Mouse (Mus musculus) CH12.LX (cell line): ENCODE measurements at regions not wholly inside any gene's neighbourhood (a gene's known extent, or its start where the extent isn't known, plus 50 kb on each side); places are given as distances from the start of the nearest gene placed in this dataset.

Experiments
- DNase-seq: peaks from one replicate; pipeline ENCODE4 v3.0.0-alpha.2; 2013; ENCODE audit errors: extremely low read depth
- H3K27ac ChIP-seq: 2 replicates; pipeline ENCODE4 v1.5.1; 2012; ENCODE audit warnings: low read depth, mild to moderate bottlenecking, control low read depth, moderate library complexity; ENCODE audit not compliant: insufficient read depth
- H3K27me3 ChIP-seq: replicated peaks from 2 replicates; pipeline ENCODE3; 2012; ENCODE audit warnings: inconsistent platforms
- H3K36me3 ChIP-seq, 2 experiments: replicated peaks in 1 of 2; 2 replicates each; pipeline versions ENCODE3 to v1.6.1; 2012; ENCODE audit warnings: inconsistent platforms in 1 of 2, low read length in 1 of 2, mild to moderate bottlenecking in 1 of 2, mixed read lengths in 1 of 2, moderate library complexity in 1 of 2; ENCODE audit not compliant: control insufficient read depth in 1 of 2, insufficient read depth in 1 of 2
- H3K4me1 ChIP-seq, 2 experiments: 2 replicates each; pipeline ENCODE4 v1.6.1; 2012; ENCODE audit warnings: inconsistent platforms in 1 of 2, moderate library complexity in 1 of 2; ENCODE audit not compliant: insufficient read depth in 2 of 2, control insufficient read depth in 1 of 2
- H3K4me2 ChIP-seq: 2 replicates; pipeline ENCODE4 v1.6.1; 2012; ENCODE audit warnings: low read depth, mild to moderate bottlenecking, control low read depth; ENCODE audit not compliant: poor library complexity, insufficient read depth, severe bottlenecking
- H3K4me3 ChIP-seq, 3 experiments: fragments of 150-350 bp in 1 of 3; sonication (generic) in 1 of 3; replicated peaks in 1 of 3; 2 replicates each; pipeline versions ENCODE3 to v1.5.1; 2011 to 2012; ENCODE audit warnings: low read depth in 2 of 3, low read length in 2 of 3, mild to moderate bottlenecking in 2 of 3, moderate library complexity in 2 of 3, control low read depth in 1 of 3, improper control_type of control experiment in 1 of 3, inconsistent platforms in 1 of 3, mixed read lengths in 1 of 3; ENCODE audit not compliant: poor library complexity in 1 of 3
- H3K79me2 ChIP-seq: replicated peaks from 2 replicates; pipeline ENCODE4 v1.6.1; 2012; ENCODE audit warnings: mild to moderate bottlenecking, moderate library complexity; ENCODE audit not compliant: control insufficient read depth, poor library complexity, insufficient read depth, severe bottlenecking; ENCODE audit errors: extremely low read depth
- H3K9ac ChIP-seq: 2 replicates; pipeline ENCODE4 v1.6.1; 2012; ENCODE audit warnings: low read depth, mild to moderate bottlenecking, control low read depth, moderate library complexity; ENCODE audit not compliant: insufficient read depth
- H3K9me3 ChIP-seq: replicated peaks from 2 replicates; pipeline ENCODE3; 2012; ENCODE audit warnings: low read length, inconsistent platforms, mixed read lengths
- BHLHE40 ChIP-seq: IDR thresholded peaks from 2 replicates; pipeline ENCODE4 v1.6.1; 2011; ENCODE audit warnings: mild to moderate bottlenecking, low read depth, low read length, improper control_type of control experiment
- CHD2 ChIP-seq: IDR thresholded peaks from 2 replicates; pipeline ENCODE4 v1.6.1; 2011; ENCODE audit warnings: low read length, improper control_type of control experiment
- CTCF ChIP-seq, 2 experiments: IDR thresholded peaks in 1 of 2; conservative IDR thresholded peaks in 1 of 2; 2 replicates each; pipeline ENCODE4 v1.5.1; 2011 to 2012; ENCODE audit warnings: low read depth in 2 of 2, low read length in 2 of 2, improper control_type of control experiment in 1 of 2, inconsistent platforms in 1 of 2, mild to moderate bottlenecking in 1 of 2, moderate library complexity in 1 of 2
- ELF1 ChIP-seq: IDR thresholded peaks from 2 replicates; pipeline ENCODE4 v1.6.1; 2014; ENCODE audit warnings: low read depth, mild to moderate bottlenecking, inconsistent platforms, low read length, improper control_type of control experiment
- EP300 ChIP-seq: IDR thresholded peaks from 2 replicates; pipeline ENCODE4 v1.6.1; 2011; ENCODE audit warnings: low read length, improper control_type of control experiment
- ETS1 ChIP-seq: conservative IDR thresholded peaks from 2 replicates; pipeline ENCODE4 v1.6.1; 2012; ENCODE audit warnings: low read depth, mild to moderate bottlenecking, inconsistent platforms, low read length, improper control_type of control experiment, moderate library complexity
- JUN ChIP-seq: IDR thresholded peaks from 2 replicates; pipeline ENCODE4 v1.6.1; 2011; ENCODE audit warnings: low read depth, mild to moderate bottlenecking, low read length, improper control_type of control experiment, moderate library complexity; ENCODE audit not compliant: insufficient read depth
- KAT2A ChIP-seq: IDR thresholded peaks from 2 replicates; pipeline ENCODE4 v1.6.1; 2012; ENCODE audit warnings: low read length, improper control_type of control experiment, inconsistent platforms; ENCODE audit not compliant: insufficient replicate concordance
- MAFK ChIP-seq: IDR thresholded peaks from 2 replicates; pipeline ENCODE4 v1.6.1; 2011; ENCODE audit warnings: low read length, improper control_type of control experiment; ENCODE audit not compliant: insufficient replicate concordance
- MAX ChIP-seq: IDR thresholded peaks from 2 replicates; pipeline ENCODE4 v1.6.1; 2011; ENCODE audit warnings: low read length, improper control_type of control experiment
- MYC ChIP-seq: IDR thresholded peaks from 2 replicates; pipeline ENCODE4 v1.6.1; 2011; ENCODE audit warnings: low read depth, mild to moderate bottlenecking, improper control_type of control experiment, low read length
- RAD21 ChIP-seq: IDR thresholded peaks from 2 replicates; pipeline ENCODE4 v1.6.1; 2011; ENCODE audit warnings: low read depth, mild to moderate bottlenecking, low read length, improper control_type of control experiment, moderate library complexity
- SMC3 ChIP-seq: IDR thresholded peaks from 2 replicates; pipeline ENCODE4 v1.6.1; 2011; ENCODE audit warnings: low read depth, low read length, improper control_type of control experiment
- TBP ChIP-seq: conservative IDR thresholded peaks from 2 replicates; pipeline ENCODE4 v1.6.1; 2011; ENCODE audit warnings: low read depth, low read length, improper control_type of control experiment
- TCF12 ChIP-seq: IDR thresholded peaks from 2 replicates; pipeline ENCODE4 v1.6.1; 2014; ENCODE audit warnings: low read depth, mild to moderate bottlenecking, inconsistent platforms, low read length, improper control_type of control experiment
- USF2 ChIP-seq: conservative IDR thresholded peaks from 2 replicates; pipeline ENCODE4 v1.6.1; 2011; ENCODE audit warnings: low read depth, low read length, improper control_type of control experiment
- ZNF384 ChIP-seq: IDR thresholded peaks from 2 replicates; pipeline ENCODE4 v1.6.1; 2012; ENCODE audit warnings: low read depth, low read length, improper control_type of control experiment, inconsistent platforms
- dilution Hi-C: fragments of 300-500 bp; cut with MboI; formaldehyde crosslinking; loops from 2 replicates; pipeline ENCODE4 v1.14.3; 2020; ENCODE audit warnings: low sequenced_read_pairs; ENCODE audit not compliant: extremely low pct_unique_long_range_greater_than_20kb, extremely low pct_ligation_motif_present
- in situ Hi-C: fragments of 300-500 bp; cut with MboI; formaldehyde crosslinking; loops from 3 replicates; pipeline ENCODE4 v1.14.3; 2019; ENCODE audit warnings: low sequenced_read_pairs, low pct_ligation_motif_present, low pct_unique_long_range_greater_than_20kb, mixed read lengths

DNA sequence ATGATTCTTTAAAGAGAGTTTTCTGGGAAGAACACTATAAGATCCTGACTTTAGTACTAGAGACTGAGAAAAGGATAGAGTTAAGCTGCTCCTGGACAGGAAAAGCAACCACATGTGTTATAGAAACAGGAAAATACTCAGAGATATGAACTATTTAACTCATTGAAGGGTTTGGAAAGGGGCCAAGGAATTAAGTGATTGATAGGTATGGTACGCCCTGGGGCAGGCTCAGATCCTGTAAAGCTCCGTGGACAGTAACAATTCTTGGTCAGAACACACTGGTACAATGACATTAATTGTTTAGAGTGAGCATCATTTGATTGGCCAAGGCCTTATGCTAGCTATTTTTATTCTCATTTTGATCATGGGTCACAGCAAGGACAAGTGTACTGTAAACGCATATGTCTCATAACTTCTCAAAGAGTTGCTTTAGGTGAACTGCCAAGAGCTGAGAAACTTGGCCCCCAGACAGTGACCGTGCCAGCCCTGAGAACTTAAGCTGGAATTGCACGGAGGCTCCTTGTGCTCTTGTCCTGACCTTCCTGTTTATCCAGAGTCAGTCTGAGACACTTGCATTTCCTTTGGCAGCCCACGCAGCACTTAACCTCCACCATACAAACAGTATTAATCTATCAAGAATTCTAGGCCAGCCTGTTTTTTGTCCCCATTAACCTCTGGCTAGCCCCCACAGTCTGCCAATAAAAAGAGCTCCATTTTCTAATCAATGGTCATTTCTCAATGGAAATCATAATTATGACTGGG is 210.5 kb upstream of the Fbxl4 start:
- Histone ChIP-seq H3K9ac (no peak overlapping the region), H3K4me3 (no peak overlapping the region), H3K79me2 (no peaks in the 10 kb centered on the region), H3K27ac (no peak overlapping the region), H3K36me3 (no peaks in the 10 kb centered on the region), H3K4me1 (no peaks in the 10 kb centered on the region), H3K27me3 (no peaks in the 10 kb centered on the region), H3K4me2 (no peak overlapping the region), H3K9me3 (no peaks in the 10 kb centered on the region)
- dilution Hi-C loops = no loop called here
- no peak for TF ChIP-seq RAD21
- DNase-seq = no peak
- in situ Hi-C loops = no loop called here

- H3K36me3 ChIP-seq = no peaks in the 10 kb centered on the region
- no peak overlapping the region for H3K4me3 ChIP-seq
- no peaks in the 10 kb centered on the region for H3K79me2 ChIP-seq
- no peak for DNase-seq
- peaks cover 7 to 25% of the 10 kb centered on the region in 2 experiments; a peak in 3 of 4 replicates for H3K4me1 ChIP-seq
- TF ChIP-seq KAT2A = no peak
- TF ChIP-seq ELF1 = no peak
- no peak for TF ChIP-seq CHD2
- TF ChIP-seq TCF12 = no peak
- no peak for TF ChIP-seq ETS1
- no peak for TF ChIP-seq CTCF (conservative IDR thresholded peaks at IDR 0.05 in 1 of 2, IDR thresholded peaks at IDR 0.05 in 1 of 2; ENCODE audit: low read depth in 2 of 2, low read length in 2 of 2)
- TF ChIP-seq USF2 = no peak
- no peak for TF ChIP-seq JUN
- TF ChIP-seq SMC3 = no peak
- no peak overlapping the region for H3K4me2 ChIP-seq
- H3K9me3 ChIP-seq = no peaks in the 10 kb centered on the region
- no peaks in the 10 kb centered on the region for H3K27me3 ChIP-seq
- no peak overlapping the region for H3K9ac ChIP-seq
- dilution Hi-C loops (no loop called here), in situ Hi-C loops (no loop called here)
- H3K27ac ChIP-seq = no peak overlapping the region
Observed at GRCm38 (mm10) chr4:22151899-22152493, 205.3 kb upstream of the Fbxl4 start.

- no peaks in the 10 kb centered on the region for H3K36me3 ChIP-seq
- H3K27ac ChIP-seq = no peak overlapping the region
- H3K9me3 ChIP-seq = no peaks in the 10 kb centered on the region
- DNase-seq = peak; percentile 70
- in situ Hi-C loops = no loop called here
- no peaks in the 10 kb centered on the region for H3K27me3 ChIP-seq
- peaks cover 7 to 25% of the 10 kb centered on the region in 2 experiments; a peak in 3 of 4 replicates for H3K4me1 ChIP-seq
- dilution Hi-C loops = no loop called here
- peak overlapping the region; percentile 55; the same call in 1 of the 2 replicates for H3K4me2 ChIP-seq
- TF ChIP-seq MYC (0 out of 2 replicates have a peak, but pooled peaks have one; percentile 15), ETS1 (peak; percentile 89), MAX (peak; percentile 51; the same call in 1 of the 2 replicates), MAFK (no peak), TCF12 (peak; percentile 17; the same call in 1 of the 2 replicates), TBP (no peak), ZNF384 (0 out of 2 replicates have a peak, but pooled peaks have one; percentile 28), BHLHE40 (peak; percentile 93), EP300 (0 out of 2 replicates have a peak, but pooled peaks have one; percentile 16)
- H3K9ac ChIP-seq = no peak overlapping the region
- H3K4me3 ChIP-seq = no peak overlapping the region
- H3K79me2 ChIP-seq = no peaks in the 10 kb centered on the region
Observed at GRCm38 (mm10) chr4:22152971-22153544, 204.3 kb upstream of the Fbxl4 start.
